Mouse (Mus musculus): ENCODE measurements around the gene Dohh.
A peak's percentile ranks its signal among the peaks of the same experiment; 100 is the strongest.

Gene Dohh

DNA sequence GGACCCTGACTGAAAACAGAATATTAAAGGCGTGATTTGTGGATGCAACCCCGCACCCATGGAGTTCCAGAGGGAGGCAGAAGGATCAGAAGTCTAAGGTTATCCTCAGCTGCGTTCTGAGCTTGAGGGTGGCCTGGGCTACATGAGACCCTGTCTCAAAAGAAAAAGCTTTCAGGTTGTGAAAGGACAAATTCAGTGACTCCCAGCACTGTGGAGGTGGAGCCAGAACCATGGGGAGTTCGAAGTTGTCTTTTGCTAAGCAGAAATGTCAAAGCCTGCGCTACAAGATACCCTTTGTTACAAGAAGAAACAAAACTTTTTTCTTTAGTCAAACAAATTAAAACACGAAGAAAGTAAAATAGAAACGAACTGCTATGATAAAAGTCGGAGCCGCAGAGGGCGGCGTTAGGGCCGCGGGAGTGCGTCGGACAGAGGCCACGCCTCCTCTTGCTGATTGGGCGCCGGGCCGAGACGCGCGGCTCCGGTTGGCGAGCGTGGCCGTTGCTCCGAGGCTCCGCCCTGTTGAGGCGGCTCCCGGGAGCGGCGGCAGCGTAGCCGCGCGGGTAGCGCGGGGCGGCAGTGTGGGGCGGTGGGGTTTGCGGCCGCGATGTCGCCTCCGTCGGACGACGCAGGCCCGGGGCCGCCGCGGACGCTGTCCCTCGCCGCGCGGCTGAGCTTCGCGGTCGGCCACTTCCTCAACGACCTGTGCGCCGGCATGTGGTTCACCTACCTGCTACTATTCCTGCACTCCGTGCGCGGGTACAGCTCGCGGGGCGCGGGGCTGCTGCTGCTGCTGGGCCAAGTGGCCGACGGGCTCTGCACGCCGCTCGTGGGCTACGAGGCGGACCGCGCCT, 27.0 kb upstream of the Dohh start, which contains the start of gene Mfsd12:
Mfsd12 (plus strand) TSS at position 501 of the 854 bp plus-strand sequence.
- no peak for DNase-seq (ENCODE audit: extremely low spot score, low read depth, low spot score)

DNA sequence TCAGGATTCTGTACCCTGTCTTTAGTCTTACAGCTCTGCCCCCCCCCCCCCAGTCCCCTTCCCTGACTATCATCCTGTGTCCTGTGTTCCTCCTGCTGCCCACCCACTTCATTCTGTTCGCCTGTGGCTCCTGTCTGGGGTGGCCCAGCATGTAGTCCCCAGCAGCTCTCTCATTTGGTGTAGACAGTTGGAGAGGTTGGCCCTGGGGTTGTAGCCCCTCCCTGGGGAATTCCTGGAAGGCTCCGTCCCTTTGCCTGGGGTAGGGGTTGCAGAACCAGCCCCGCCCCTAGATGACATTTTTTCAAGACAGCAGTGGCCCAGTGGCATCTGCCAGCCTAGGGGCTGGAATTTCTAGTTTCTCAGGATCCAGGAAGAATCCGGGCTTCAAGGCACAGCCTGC, 26.0 kb upstream of the Dohh start:
- no peak for DNase-seq (ENCODE audit: extremely low spot score, low read depth, low spot score)

DNA sequence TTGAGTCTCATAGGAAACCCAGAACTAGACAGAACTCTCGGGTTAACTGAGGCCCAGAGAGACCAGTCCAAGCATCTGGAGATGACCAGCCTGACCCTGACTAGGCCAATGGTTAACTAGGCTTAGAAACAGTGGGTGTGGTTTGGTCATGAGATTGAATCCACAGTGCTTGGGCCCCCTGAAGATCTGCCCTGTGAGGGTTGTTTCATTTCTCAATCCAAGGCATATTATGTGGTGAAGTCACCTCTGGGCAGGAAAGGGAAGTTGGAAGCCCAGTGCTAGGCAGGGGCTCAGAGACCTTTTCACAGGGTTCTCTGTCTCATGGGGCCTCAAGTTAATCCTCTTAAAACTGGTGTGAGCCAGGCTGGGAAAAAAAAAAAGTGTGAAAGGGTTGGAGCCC, 25.4 kb upstream of the Dohh start:
- DNase-seq (ENCODE audit: extremely low spot score, low read depth, low spot score), result no peak

DNA sequence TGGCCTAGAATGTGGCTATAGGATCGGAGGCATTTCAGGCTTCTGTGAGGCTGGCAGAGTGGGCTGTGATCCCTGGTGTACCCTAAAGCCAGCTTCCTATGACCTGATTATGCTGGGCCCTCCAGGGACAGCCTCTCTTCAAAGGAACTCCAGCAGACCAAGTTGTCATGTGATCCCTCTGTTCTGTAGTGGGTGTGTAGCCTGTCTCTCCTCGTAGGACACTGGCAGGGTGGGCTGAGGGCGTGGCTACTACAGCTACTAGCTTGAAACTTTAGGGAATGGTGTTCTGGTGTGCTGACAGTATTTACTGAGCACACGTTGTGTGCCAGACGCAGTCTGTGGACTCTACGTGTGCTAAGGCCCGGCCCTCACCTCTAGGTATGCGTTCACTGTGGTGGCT, 23.5 kb upstream of the Dohh start:
- no peak for DNase-seq (ENCODE audit: extremely low spot score, low read depth, low spot score)

DNA sequence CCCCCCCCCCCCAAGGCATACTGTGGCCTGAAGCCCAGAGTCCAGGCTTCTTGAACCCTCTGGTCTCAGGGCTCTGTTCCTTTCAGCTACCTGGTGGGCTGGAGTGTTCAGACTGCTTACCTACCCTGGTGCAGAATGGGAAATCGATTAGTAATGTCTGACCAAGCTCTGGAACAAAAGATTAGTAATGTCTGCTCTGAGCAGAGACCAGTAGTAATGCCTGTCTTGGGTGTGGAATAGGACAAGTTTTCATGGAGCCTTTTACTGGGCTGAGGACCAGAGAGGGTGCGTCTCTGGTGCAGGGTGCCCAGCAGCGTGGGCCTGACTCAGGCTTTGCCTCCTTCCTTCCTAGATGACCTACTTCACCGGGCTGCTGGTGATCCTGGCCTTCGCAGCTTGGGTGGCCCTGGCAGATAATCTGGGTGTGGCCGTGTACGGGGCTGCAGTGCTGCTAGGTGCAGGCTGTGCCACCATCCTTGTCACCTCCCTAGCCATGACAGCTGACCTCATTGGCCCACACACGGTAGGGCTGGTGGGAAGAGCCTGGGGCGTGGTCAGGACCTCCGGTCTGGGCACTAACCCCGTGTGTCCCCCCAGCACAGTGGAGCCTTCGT, 21.8 kb upstream of the Dohh start:
- no peak for DNase-seq (ENCODE audit: extremely low spot score, low read depth, low spot score)

DNA sequence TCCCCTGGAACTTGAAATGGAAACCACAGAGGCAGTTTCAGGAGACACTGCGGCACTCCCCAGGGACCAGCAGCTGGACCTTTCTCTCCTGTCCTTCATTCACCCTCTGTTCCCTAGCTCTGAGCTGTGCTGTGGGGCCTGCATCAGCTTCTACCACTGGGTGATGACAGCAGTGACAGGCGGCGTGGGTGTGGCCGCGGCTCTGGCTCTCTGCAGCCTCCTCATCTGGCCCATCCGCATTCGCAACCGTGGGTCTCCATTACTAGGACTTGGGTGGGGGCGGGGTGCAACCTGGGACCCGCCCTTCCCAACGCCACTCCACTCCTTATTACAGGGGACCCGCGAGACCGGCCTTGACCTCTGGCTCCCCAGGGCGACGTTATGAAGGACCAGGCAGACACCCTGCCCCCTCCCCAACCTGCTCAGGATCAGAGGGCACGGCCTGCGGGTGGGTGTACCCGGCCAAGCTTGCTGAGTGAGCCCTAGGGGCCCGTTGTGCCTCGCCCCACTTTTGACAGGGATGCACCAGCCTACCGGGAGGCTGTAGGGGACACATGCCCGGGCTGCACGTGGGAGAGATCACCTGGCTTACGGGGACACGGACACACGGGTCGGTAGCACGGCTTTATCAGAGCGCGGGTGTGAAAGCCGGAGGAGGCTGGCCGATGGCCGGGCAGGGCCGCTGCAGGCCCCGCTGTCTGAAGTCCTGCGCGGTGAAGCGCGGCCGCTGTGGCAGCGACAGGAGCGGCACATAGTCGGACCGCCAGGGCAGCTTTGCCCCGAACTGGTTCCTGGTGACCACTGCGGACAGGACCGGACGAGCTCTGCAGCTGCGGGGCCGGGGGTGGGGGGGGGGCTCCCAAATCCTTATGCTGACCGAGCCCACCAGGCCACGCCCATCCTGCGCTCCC, 20.5 kb upstream of the Dohh start:
- DNase-seq (ENCODE audit: extremely low spot score, low read depth, low spot score), result no peak

DNA sequence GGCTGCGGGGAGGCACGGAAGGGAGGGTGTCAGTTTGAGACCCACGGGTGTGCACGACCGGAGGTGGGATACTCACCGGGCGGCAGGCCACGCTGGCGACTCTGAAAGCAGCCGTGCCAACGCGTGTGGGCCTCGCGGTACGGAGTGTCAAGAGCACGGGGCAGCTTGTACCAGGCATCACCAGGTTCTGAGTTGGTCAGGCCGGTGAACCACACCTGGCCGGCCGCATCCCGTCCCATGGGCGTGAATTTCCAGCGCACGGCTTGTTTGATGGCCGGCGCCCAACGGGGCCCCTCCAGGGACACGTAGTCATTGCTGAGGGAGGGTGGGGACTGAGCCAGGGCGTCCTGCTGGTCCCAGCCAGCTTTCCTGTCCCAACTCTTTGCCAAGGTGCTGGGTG, 19.6 kb upstream of the Dohh start:
- DNase-seq (ENCODE audit: extremely low spot score, low read depth, low spot score), result no peak

DNA sequence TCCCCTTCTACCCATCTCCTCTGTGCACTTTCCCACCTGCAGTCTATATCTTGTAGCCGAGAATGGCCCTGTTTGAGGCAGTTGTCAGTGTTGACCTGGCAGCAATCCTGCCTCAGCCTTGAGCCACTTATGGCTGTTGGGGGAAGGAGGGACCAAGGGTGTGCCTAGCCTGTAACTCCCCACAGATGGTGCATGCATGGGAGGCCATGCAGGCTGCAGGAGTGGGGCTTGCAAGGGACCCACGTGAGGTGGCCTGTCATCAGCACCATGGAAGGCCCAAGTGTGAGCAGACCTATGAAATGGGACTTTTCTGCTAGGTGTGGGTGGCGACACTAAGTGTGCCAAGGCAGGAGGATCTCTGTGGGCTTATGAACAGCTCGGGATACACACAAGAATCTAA, 19.2 kb upstream of the Dohh start:
- no peak for DNase-seq (ENCODE audit: extremely low spot score, low read depth, low spot score)

DNA sequence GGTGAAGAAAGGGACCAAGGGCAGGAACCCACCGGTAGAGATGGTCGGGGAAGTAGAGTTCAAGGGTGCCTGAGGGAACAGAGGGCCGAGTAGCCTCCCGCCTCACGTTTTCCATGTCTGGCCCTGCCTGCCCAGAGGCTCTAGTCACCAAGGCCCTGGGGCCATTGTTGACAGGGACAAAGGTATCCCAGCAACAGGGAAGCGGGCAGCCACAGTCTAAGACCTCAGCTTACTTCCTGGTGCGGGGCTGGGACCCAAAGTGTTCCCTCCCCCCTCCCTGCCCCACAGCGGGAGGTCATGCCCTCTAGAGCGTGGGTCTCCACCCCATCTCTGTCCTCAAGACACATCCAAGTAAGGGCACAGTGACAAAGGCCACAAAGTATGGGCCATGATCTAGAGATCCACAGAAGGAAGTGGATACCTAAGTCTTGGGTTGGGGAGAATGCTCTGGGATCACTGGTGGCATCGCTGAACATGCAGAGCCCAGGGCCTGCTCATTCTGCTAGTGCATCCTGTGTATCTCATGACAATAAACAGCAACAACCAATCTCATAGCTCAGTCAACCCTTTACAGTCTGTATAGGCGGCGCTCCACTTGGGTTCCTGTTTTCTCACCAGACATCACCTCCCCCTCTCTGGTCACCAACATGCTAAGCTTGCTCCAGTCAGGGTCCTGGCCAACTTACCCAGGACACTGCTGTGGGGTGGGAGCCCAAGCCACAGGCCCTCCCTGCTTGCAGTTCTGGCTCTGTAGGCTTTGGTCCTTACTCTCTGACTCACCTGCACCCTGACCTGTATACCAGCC, 18.4 kb upstream of the Dohh start, which contains the start of gene 4930404N11Rik:
4930404N11Rik (minus strand) TSS at position 145 of the 805 bp plus-strand sequence.
- no peak for DNase-seq (ENCODE audit: extremely low spot score, low read depth, low spot score)

DNA sequence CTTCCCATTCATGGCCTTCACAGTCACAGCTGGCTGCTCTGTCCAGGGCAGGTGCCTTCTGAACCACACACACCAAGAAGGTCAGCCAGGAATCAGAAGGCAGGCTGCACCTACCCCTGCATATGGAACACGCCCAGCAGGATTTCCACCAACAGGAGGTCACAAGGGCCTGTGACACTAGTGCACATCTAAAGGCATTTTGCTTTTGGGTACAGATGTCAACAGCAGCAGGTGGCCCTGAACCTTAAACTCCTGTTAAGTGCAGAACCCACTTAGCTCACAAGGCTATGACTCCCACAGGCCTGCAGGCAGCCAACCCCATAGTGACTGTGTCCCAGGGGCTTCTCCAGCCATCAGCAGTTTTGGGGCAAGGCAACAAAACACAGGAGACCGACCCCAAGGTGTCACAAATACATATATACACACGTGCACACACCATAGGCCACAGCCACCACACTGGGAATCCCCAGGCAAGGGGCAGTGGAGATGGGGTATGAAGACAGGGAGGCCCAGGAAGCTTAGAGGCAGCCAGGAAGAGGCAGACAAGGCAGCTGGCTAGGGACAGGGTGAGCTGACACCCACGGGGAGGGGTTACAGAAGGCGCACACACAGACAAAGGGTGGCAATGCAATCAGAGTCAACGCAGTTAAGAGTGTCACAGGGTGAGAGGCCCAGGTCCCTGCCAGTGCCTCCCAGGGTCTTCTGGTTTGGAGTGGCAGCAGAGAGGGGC, 17.6 kb upstream of the Dohh start:
- DNase-seq (ENCODE audit: extremely low spot score, low read depth, low spot score), result no peak

DNA sequence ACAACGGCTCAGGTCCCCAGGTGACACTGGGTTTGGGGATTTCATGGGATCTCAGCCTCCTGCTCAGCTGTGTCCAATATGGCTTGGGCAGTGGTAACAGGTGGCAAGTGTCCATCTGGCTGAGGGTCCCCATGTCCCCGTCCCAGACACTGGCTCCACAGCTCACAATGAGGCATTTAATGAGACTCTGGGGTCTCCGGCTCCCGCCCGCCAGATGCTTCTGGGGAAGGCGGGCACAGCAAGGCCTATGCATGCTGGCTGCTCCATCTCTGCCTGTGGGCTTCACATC, 17.1 kb upstream of the Dohh start:
- no peak for DNase-seq (ENCODE audit: extremely low spot score, low read depth, low spot score)

DNA sequence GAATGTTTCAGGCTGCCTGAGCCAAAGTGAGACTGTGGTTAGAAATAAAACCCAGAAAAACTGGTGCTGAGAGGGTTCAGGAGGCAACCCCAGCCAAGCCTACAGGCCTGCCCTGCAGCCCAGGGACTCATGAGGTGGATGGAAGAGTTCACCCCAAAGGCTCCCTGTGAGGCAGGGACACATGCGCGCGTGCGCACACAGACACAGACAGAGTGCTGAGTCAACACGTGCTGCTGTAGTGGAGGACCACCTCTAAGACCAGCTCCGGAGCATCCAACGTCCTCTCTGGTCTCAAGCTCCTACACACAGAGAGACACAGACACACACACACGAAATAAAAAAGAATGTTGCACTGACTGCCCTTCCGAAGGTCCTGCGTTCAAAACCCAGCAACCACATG, 8.9 kb upstream of the Dohh start:
- no peak for DNase-seq (ENCODE audit: extremely low spot score, low read depth, low spot score)

DNA sequence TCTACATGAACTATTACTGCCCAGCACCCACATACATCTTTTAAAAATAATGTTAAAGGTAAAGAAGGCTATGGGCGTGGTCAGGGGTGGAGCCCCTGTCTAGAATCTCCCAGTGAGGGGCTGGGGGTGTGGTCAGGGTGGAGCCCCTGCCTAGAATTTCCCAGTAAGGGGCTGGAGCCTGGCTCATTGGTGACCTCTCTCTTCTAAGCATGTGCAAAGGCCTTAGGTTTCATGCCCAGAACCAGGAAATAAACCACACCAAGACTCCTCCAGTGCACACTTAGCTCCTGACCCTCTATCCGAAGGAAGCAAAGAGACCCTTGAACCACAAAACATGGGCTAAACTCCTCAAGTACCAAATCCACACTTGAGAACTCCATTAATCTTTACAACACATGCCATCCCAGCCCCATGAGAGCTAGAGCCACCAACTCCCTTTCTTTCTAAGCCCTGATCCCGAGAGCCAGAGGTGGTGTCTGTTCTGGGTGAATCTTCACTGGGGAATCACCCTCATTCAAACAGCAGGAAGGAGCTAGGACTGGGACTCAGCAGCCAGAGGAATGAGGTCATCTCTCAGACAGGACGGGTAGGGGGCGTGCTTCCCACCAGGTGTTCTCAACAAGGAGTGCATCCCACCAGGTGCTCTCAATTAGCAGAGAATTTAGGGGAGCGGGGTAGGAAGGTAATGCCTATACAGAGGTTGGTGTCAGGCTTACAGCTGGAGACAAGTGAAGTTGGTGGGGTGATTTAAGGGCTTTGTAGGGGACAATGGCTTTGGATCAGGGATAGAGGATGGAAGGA, 7.5 kb upstream of the Dohh start:
- no peak for DNase-seq (ENCODE audit: extremely low spot score, low read depth, low spot score)

DNA sequence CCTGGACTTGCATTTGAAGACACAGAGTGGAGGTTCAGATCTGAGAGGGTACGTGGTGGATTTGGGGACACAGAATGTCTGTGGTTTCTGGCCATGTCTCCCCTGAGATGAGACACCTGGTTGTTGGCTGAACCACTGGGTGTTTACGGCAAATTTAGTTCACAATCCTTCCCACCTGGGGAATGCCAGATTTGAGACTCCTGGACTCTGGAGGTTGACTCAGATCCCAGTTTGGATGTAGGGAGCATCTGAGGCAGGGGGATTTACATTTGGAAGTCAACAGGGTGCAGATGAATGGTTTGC, 6.9 kb upstream of the Dohh start:
- no peak for DNase-seq (ENCODE audit: extremely low spot score, low read depth, low spot score)

DNA sequence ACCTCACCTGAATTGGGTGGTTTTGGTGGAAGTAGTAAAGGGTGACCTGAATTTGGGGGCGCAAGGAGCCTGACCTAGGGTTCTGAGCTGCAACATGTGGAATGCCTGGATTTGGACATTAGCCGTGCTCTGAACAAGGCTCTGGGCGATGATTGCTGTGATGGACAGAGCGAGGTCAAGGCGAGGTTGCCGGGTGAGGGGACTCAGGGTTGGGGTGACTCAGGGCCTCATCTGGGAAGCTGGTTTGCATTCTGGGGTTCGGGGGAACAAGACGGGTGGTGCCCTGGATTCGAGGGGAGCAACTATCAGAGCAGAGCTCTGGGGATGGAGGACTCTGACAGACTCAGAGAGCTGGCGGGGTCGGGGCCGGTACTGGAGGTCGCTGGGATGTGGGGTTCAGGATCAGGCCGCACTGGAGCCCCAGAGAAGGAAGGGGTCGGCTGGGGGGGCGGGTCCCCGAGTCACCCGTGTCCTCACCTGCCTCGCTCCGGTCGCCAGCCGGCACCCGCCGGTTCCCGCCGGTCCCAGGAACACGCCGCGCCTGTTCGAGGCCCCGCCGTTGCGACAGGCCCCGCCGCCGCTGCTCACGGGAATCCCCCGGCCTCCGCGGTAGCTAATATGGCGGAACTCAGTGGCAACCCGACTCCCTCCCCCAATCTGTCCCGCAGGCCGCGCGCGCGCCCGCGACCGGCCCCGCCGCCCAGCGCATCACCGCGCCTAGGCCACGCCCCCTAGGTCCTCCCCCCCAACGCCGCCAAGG, 6.3 kb upstream of the Dohh start, which contains the start of gene Fzr1:
Fzr1 (minus strand) TSS at position 724 of the 760 bp plus-strand sequence.
- no peak for DNase-seq (ENCODE audit: extremely low spot score, low read depth, low spot score)

DNA sequence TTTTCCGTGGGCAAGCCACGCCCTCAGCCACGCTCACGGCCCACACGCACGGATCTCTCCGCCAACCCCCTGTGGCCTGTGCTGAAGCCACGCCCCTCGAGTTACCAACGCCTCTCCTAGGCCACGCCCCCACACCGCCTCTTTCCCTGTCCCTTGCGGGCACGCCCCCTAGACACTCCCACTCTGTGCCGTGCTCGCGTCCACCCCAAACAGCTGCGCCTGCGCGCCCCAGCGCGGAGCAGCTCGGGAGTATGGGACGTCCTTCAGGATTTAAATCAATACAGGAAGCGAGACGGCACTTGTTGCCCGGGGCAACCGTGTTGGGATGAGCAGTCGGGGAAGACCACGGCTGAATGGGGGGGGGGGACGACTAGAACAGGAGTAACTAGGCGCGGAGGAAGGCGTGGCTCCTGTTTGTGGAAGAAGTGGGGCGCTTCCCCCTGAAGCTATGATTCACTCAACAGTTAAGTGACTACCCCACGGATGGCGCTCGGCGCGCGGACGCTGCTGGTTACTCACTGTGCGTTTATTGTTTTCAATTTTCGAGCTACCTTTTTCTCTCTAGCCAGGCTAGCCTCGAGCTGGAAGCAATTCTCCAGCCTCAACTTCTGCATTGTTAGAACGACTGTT, 5.6 kb upstream of the Dohh start:
- peak; percentile 99 for DNase-seq (ENCODE audit: extremely low spot score, low read depth, low spot score)

DNA sequence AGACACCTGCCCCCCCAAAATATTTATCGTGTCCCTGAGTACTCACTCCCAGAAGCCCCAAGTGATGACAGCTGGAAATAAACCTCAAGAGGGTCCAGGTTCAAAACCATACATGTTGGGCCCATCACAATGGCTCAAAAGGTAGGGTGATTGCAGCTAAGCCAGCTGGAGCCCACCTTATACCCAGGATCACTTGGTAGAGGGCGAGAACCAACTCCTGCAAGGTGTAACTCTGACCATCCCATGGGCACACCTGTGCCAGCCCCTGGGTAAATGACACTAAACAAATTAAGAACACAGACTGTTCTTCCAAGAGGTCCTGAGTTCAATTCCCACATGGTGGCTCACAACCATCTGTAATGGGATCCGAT, 5.1 kb upstream of the Dohh start:
- DNase-seq (ENCODE audit: extremely low spot score, low read depth, low spot score), result no peak

DNA sequence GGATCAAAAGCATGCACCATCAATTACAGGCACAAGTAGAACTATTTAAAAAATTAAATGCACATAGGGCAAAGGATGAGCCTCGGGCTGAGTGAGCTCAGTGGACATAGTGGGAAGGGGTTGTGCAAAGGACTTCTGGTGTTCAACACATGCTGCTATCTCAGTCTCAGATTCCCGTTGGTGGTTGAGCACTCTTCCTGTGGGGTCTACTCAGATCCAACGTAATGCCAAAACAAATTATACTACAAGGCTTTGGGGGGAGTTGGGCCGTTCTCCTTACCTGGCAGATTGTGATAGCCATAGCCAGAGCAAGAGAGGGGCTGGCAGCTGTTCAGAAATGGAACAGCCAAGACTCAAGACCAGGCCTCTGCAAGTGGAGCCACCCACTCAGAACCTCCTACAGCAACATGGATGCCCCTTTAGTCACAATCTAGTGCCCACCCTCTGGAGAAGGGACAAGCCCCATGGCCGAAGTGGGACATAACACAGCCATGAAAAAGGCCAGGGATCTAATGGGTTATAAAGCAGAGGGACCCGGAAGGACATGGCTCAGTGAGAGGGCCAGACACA, 4.3 kb upstream of the Dohh start:
- DNase-seq (ENCODE audit: extremely low spot score, low read depth, low spot score), result no peak

All from hindlimb bud, embryonic 11.5 days (tissue).